Mouse (Mus musculus): ENCODE measurements around the gene Trim7. TPM values are rescaled to one million over a fixed set of nuclear protein-coding genes. Genes with fewer than 3 reads are reported as not detected.
A peak's percentile ranks its signal among the peaks of the same experiment; 100 is the strongest.
"Not testable (repeated sequence)": the region's sequence is repeated elsewhere in the genome, so short reads cannot be mapped to it uniquely, and the experiment has no call there.

Gene Trim7
- polyA plus RNA-seq, 1 experiment from 2014 or later, result 0.89 TPM

GRCm38 (mm10) chr11:48866481-48866880 is 40.5 kb downstream of the Trim7 start:
- Histone ChIP-seq H3K36me3 (no peaks in the 10 kb centered on the region), H3K4me3 (replicated peaks) (no peak overlapping the region), H3K27ac (no peak overlapping the region), H3K4me1 (replicated peaks) (peaks cover 7% of the 10 kb centered on the region), H3K9me3 (no peaks in the 10 kb centered on the region), H3K27me3 (peaks cover 4% of the 10 kb centered on the region; the same call in 1 of the 2 replicates), H3K9ac (replicated peaks) (no peak overlapping the region), H3K4me2 (replicated peaks) (no peak overlapping the region)
- ATAC-seq, result no peak
- 95% methylated on average over 9 of the region's 9 CpGs for WGBS

DNA sequence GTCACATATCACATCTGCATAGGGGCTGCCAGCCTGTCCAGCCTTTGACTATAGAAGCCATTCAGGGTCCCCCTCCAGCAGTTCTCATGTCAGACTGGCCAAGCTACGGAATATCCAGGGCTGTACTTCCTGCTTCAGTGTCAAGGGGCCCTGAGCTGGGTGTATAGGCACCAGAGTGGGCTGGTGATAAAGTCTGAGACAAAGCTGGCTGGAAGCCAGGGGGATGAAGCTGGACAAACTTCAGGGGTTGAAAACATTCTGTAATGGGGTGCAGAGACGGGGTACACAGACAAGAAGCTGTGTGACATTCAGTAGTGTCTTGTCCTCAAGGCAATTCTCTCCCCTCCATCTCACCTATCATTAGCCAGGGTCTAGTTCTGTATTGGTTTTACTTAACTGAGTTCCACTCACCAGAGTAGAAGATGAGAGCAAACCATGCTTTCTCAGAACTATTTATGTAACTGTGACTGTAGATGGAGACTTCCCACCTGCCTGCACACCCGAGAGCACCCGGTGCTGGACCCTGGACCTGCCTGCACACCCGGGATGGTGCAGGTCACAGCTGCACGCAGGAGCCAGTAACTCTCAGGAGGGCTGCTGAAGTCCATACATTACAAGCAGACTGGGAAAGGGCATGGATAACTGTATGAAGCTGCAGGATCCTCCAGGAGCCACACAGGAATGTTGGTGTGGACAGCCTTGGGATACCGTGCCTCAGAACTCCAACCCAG is 43.6 kb downstream of the Trim7 start:
- H3K9me3 ChIP-seq, result no peaks in the 10 kb centered on the region
- peaks cover 20% of the 10 kb centered on the region for H3K27me3 ChIP-seq
- no peak overlapping the region for H3K9ac ChIP-seq (replicated peaks)
- H3K4me2 ChIP-seq (replicated peaks), result no peak overlapping the region
- no peak overlapping the region for H3K27ac ChIP-seq
- peaks cover 16% of the 10 kb centered on the region for H3K4me1 ChIP-seq (replicated peaks)
- WGBS, result 82% methylated on average over 7 of the region's 7 CpGs
- no peak overlapping the region for H3K4me3 ChIP-seq (replicated peaks)
- no peak for ATAC-seq
- H3K36me3 ChIP-seq, result no peaks in the 10 kb centered on the region

DNA sequence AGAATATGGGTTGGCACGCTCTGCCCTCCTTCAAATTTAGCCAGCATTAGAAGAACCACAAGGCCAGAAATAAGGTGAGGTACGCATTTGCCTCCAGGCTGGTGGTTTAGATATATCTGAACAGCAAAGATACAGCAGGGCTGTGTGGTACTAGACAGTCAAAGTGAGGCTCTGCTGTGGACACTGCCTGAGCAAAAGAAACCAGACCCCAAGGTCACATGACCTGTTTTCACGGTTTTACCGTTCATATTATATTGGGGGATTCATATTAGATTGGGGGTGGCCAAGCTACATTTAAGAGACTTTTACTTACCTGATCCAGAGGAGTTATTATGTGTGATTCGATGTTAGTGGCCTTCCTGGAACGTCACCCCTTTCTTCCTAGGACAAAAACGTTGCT is 44.8 kb downstream of the Trim7 start:
- WGBS, result 44% methylated on average over 7 of the region's 7 CpGs
- Histone ChIP-seq H3K9me3 (no peaks in the 10 kb centered on the region), H3K36me3 (no peaks in the 10 kb centered on the region), H3K4me3 (replicated peaks) (peak overlapping the region; percentile 38), H3K9ac (replicated peaks) (peak overlapping the region; percentile 53; the same call in 1 of the 2 replicates), H3K27ac (no peak overlapping the region), H3K27me3 (peaks cover 20% of the 10 kb centered on the region), H3K4me2 (replicated peaks) (peak overlapping the region; percentile 67), H3K4me1 (replicated peaks) (peaks cover 16% of the 10 kb centered on the region)
- 0 out of 2 replicates have a peak, but pooled peaks have one; percentile 31 for ATAC-seq

GRCm38 (mm10) chr11:48871201-48871772 is 45.3 kb downstream of the Trim7 start, which contains the start of gene Irgm1:
TSS of gene Irgm1 (minus strand) at chr11:48871683.
- peak within 1 kb of the TSS; percentile 53; the same call in 1 of the 2 replicates for H3K9ac ChIP-seq (replicated peaks)
- no peaks in the 10 kb centered on the region for H3K36me3 ChIP-seq
- no peak within 1 kb of the TSS for H3K27ac ChIP-seq
- H3K4me1 ChIP-seq (replicated peaks), result peaks cover 16% of the 10 kb centered on the region
- peak; percentile 62 for ATAC-seq
- no peaks in the 10 kb centered on the region for H3K9me3 ChIP-seq
- H3K27me3 ChIP-seq, result peaks cover 20% of the 10 kb centered on the region
- 2% methylated on average over 19 of the region's 19 CpGs for WGBS
- H3K4me2 ChIP-seq (replicated peaks), result peak within 1 kb of the TSS; percentile 67
- H3K4me3 ChIP-seq (replicated peaks), result peak within 1 kb of the TSS; percentile 38

- 8% methylated on average over 17 of the region's 17 CpGs for WGBS
- H3K27ac ChIP-seq, result no peak overlapping the region
- peak overlapping the region; percentile 67 for H3K4me2 ChIP-seq (replicated peaks)
- H3K27me3 ChIP-seq, result peaks cover 20% of the 10 kb centered on the region
- H3K4me3 ChIP-seq (replicated peaks), result peak overlapping the region; percentile 38
- H3K4me1 ChIP-seq (replicated peaks), result peaks cover 16% of the 10 kb centered on the region
- no peak for ATAC-seq
- H3K36me3 ChIP-seq, result no peaks in the 10 kb centered on the region
- peak overlapping the region; percentile 53; the same call in 1 of the 2 replicates for H3K9ac ChIP-seq (replicated peaks)
- no peaks in the 10 kb centered on the region for H3K9me3 ChIP-seq
Measured at GRCm38 (mm10) chr11:48871817-48872541, 46.0 kb downstream of the Trim7 start.

DNA sequence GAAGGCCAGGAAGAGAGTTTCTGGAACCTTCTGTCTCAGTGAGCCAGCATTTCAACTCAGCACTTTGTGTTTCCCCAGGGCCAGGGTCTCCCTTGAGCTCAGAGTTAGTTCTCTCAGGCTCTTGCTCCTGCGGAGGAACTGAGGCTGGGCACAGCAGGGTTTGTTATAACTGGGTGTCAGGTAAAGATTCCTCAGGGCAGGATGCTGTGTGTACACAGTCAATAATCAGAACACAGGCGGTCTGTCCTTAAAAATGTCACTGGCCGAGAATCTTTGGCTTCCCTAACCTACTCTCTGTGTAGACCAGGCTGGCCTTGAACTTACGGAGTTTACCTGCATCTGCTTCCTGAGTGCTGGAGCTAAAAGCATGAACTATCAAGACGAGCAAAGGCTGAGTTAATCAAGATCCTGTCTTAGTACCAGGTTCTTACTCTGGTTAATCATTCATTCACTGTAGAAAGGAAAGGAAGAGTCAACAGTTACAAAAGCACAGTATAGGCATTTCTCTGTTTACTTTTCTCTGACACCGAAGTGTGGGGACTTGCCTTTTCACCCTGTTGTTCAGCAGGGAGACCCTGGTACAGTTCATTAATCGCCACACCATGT is 46.9 kb downstream of the Trim7 start:
- Histone ChIP-seq H3K36me3 (no peaks in the 10 kb centered on the region), H3K27ac (no peak overlapping the region), H3K4me2 (replicated peaks) (no peak overlapping the region), H3K9me3 (no peaks in the 10 kb centered on the region), H3K27me3 (peaks cover 20% of the 10 kb centered on the region), H3K4me3 (replicated peaks) (no peak overlapping the region), H3K9ac (replicated peaks) (no peak overlapping the region), H3K4me1 (replicated peaks) (peaks cover 16% of the 10 kb centered on the region)
- no peak for ATAC-seq
- WGBS, result 83% methylated on average over 7 of the region's 7 CpGs

- H3K4me1 ChIP-seq (replicated peaks), result peaks cover 16% of the 10 kb centered on the region
- peaks cover 20% of the 10 kb centered on the region for H3K27me3 ChIP-seq
- 73% methylated on average over 10 of the region's 10 CpGs for WGBS
- H3K36me3 ChIP-seq, result no peaks in the 10 kb centered on the region
- H3K27ac ChIP-seq, result no peak overlapping the region
- no peak overlapping the region for H3K4me2 ChIP-seq (replicated peaks)
- ATAC-seq, result no peak
- no peak overlapping the region for H3K4me3 ChIP-seq (replicated peaks)
- no peaks in the 10 kb centered on the region for H3K9me3 ChIP-seq
- no peak overlapping the region for H3K9ac ChIP-seq (replicated peaks)
Measured at GRCm38 (mm10) chr11:48873591-48874290, 47.8 kb downstream of the Trim7 start.

DNA sequence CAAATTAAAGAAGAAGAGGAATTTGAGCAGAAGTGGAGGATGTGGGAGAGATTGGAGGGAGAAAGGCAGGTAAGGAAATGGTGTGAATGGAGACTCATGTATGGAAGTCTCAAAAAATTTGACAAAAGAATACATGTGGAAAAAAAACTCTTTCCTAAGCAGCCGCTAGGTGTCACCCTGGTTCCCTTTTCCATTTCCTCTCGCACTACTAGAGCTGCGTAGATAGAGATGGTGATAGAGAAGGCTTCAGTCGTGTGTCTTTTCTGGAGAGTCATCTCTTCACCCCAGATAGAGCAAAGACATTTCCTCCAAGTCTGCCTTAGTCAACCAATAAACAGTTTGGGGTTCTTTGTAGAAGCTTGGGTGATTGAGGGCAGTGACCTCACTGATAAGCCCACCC is 48.5 kb downstream of the Trim7 start:
- WGBS, result 0% methylated on average over 4 of the region's 4 CpGs
- H3K9ac ChIP-seq (replicated peaks), result no peak overlapping the region

DNA sequence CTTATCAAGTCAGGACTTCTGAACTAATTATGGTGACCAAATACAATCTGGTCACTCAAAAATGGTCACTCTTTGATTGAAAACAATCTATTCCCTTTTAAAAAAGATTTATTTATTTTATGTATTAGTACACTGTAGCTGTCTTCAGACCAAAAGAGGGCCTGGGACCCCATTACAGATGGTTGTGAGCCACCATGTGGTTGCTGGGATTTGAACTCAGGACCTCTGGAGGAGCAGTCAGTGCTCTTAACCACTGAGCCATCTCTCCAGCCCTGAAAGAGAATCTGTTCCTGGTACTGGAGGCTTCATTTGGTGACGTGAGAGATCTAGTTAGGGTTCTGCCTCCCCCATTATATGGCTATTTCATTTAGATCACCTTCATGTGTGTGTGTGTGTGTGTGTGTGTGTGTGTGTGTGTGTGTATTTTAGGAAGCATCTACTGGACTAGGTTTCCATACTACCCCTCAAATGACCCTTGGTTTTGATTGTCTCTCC is 49.5 kb downstream of the Trim7 start:
- H3K27ac ChIP-seq; ATAC-seq; H3K36me3 ChIP-seq; H3K9ac ChIP-seq (replicated peaks); H3K4me2 ChIP-seq (replicated peaks); H3K9me3 ChIP-seq; H3K4me3 ChIP-seq (replicated peaks): not testable (repeated sequence)
- H3K4me1 ChIP-seq (replicated peaks), result peaks cover 16% of the 10 kb centered on the region
- WGBS, result 67% methylated on average over 1 of the region's 1 CpGs
- H3K27me3 ChIP-seq, result peaks cover 20% of the 10 kb centered on the region

More for the DNA sequence above, 48.5 kb downstream of the Trim7 start:
- peak; percentile 71 for ATAC-seq
- Histone ChIP-seq H3K27ac (no peak overlapping the region), H3K27me3 (peaks cover 20% of the 10 kb centered on the region), H3K4me2 (replicated peaks) (no peak overlapping the region), H3K4me1 (replicated peaks) (peaks cover 16% of the 10 kb centered on the region), H3K9me3 (no peaks in the 10 kb centered on the region), H3K4me3 (replicated peaks) (no peak overlapping the region), H3K36me3 (no peaks in the 10 kb centered on the region)

GRCm38 (mm10) chr11:48876680-48877079 is 50.7 kb downstream of the Trim7 start:
- Histone ChIP-seq H3K4me1 (replicated peaks) (peaks cover 7% of the 10 kb centered on the region), H3K36me3 (no peaks in the 10 kb centered on the region), H3K4me3 (replicated peaks) (no peak overlapping the region), H3K27me3 (peaks cover 17% of the 10 kb centered on the region), H3K4me2 (replicated peaks) (no peak overlapping the region), H3K9ac (replicated peaks) (no peak overlapping the region), H3K9me3 (no peaks in the 10 kb centered on the region), H3K27ac (no peak overlapping the region)
- no peak for ATAC-seq
- 92% methylated on average over 1 of the region's 1 CpGs for WGBS

GRCm38 (mm10) chr11:48898812-48899431 is 73.0 kb downstream of the Trim7 start:
- Histone ChIP-seq H3K4me3 (replicated peaks) (no peak overlapping the region), H3K9ac (replicated peaks) (no peak overlapping the region), H3K27ac (no peak overlapping the region), H3K36me3 (no peaks in the 10 kb centered on the region), H3K4me1 (replicated peaks) (no peaks in the 10 kb centered on the region), H3K4me2 (replicated peaks) (no peak overlapping the region), H3K27me3 (no peaks in the 10 kb centered on the region), H3K9me3 (no peaks in the 10 kb centered on the region)
- WGBS, result 79% methylated on average over 2 of the region's 2 CpGs
- ATAC-seq, result no peak
